Mouse (Mus musculus) cerebellum, postnatal 36 days (tissue): Measurements from ENCODE around the gene Naip1.
A peak's percentile ranks its signal among the peaks of the same experiment; 100 is the strongest.
"Not testable (repeated sequence)": the region's sequence is repeated elsewhere in the genome, so short reads cannot be mapped to it uniquely, and the experiment has no call there.

Experiments
- DNase-seq, 2 experiments: peaks; one replicate each; pipeline ENCODE4 v3.0.0; 2021 to 2022; ENCODE audit warnings: mixed read lengths in 2 of 2

Naip1 gene

DNA sequence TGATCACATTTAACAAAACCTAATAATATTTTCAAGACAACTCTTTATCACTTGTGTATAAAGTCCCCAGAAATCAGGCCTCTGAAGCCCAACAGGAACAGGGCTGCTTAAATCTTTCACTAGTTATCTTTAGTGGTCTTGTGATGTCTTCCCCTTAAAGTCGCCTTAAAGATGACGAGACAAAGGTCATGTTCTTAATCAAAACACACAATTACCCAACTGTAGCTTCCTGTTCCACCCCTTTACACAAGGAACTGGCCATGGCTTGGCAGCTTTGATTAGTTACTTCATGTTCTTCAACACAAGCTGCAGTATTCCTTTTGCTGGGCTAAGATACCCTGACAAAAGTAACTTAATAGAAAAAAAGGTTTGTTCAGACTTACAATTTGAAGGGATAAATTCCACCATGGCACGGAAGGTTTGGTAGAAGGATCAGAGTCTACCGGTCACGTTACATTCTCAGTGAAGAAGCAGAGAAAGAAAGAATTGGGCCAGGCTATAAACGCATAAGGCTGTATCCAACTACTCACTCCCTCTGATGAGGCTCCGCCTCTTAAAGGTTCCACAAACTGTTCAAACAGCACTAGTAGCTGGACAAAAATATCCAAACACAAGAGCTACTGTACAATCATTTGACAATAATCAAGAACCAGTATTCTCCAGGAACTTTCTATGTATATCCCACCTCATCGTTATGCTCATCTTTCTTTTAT, at the start of gene Naip1:
Naip1 (minus strand) TSS at position 455 of the 713 bp plus-strand sequence.
- not testable (repeated sequence) for DNase-seq

- DNase-seq = not testable (repeated sequence)
Measured at GRCm38 (mm10) chr13:100499625-100500024, 47.0 kb upstream of the Naip1 start.

DNA sequence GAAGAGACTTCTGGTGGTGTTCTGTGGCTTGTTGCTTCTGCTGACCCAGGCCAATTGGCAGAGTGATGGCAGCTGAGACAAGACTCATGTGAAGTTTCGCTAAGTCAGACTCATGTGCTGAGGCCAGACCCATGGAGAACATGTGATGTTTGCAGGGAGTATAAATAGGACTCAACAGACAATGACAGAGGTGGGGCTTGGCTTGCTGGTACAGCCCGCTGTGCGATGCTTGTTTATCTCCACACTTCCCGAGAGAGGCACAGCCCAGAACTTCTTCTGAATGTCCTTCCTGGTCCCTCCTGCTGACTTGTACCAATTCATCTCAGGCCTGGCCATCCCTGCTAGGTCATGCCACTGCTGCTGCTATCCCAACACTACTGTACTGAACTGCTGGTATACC, 42.7 kb upstream of the Naip1 start:
- no peak for DNase-seq

DNA sequence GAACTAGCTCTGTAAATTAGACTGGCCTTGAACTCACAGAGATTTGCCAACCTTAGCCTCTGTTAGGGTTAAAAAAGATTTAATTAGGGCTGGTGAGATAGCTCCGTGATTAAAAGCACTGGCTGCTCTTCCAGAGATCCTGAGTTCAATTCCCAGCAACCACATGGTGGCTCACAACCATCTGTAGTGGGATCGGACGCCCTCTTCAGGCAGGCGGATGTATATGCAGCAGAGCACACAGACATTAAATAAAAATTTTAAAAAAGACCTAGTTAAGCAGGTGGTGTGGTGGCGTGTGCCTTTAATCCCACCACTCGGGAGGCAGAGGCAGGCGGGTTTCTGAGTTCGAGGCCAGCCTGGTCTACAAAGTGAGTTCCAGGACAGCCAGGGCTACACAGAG, 41.7 kb upstream of the Naip1 start:
- DNase-seq = not testable (repeated sequence)

DNA sequence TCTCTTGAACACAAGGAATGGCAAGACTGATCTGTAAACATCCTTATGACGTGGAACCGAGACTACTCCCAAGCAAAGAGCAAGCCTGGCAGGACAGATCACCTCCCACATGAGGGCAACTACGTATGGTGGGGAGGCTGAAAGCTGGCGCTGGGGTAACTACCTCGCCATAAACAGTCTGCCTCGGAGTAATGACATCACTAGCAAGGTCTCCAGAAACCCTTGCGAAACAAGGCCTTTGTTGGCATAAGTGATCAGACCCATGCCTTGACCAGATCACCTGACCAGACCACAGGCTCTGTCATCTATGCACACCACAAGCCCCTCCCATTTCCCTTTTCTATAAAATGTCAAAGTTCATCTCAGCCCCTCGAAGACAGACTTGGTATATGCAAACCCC, 40.6 kb upstream of the Naip1 start:
- no peak for DNase-seq

- peak; percentile 84 to 91 for DNase-seq
Measured at GRCm38 (mm10) chr13:100492061-100492787, 39.6 kb upstream of the Naip1 start, which contains the start of gene Gtf2h2. Gene Gtf2h2 (minus strand): TSS chr13:100492579.

DNA sequence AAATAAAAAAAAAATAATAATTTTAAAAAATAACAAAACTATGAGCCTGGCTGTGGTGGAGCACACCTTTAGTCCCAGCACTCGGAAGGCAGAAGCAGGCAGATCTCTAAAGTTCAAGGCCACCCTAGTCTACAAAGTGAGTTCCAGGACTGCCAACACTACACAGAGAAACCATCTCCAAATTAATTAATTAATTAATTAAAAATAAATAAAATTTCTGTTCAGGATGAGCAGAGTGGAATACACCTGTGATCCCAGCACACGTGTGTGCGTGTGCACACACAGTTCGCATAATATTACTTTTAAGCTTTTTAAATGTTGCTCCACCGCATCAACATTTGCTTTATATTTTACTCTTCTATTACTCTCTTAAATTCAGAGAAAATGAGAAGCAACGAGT, 39.0 kb upstream of the Naip1 start:
- DNase-seq = no peak

GRCm38 (mm10) chr13:100490424-100490823, 37.8 kb upstream of the Naip1 start:
- no peak for DNase-seq

- DNase-seq = no peak
Measured at GRCm38 (mm10) chr13:100483610-100484009, 30.9 kb upstream of the Naip1 start.

- DNase-seq = no peak
Measured at GRCm38 (mm10) chr13:100463527-100464222, 11.0 kb upstream of the Naip1 start.

GRCm38 (mm10) chr13:100461336-100461735, 8.7 kb upstream of the Naip1 start:
- DNase-seq = no peak

DNA sequence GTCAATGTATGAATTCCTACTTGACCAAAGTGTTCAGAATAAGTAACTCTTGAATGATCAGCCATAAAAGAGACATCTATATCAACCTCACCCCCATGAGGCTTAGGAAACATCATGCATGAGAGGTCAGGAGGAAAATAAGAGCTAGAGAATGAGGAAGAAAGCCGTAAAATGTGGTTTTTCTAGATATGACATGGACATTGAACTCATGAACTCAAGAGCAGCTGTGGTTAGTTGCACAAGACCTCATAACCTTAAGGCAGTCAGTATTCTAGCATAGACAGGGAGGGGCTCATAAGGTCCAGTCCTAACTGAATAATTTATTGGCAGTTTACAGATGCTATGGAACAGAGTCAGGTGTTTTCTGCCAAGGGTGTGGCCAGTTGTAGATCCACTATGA, 3.2 kb downstream of the Naip1 start:
- no peak for DNase-seq

DNA sequence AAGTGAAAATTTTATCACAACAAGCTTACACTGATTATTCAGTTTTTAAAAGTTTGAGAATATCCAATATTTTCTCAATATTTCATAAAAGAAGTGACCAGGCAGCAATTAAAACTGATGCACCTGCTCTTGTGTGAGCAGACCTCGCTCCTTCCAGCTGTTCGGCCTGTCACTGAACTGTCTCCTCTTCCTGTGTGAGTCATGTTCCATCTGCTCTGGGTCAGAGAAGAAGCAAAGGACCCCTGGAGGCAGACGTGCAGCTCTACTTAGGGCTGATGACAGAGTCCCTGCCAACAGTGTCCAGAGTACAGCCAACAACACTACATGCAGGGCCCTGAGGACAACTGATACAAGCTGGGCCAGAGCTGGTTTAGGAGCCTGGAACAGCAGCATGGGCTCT, 12.6 kb downstream of the Naip1 start:
- no peak for DNase-seq

DNA sequence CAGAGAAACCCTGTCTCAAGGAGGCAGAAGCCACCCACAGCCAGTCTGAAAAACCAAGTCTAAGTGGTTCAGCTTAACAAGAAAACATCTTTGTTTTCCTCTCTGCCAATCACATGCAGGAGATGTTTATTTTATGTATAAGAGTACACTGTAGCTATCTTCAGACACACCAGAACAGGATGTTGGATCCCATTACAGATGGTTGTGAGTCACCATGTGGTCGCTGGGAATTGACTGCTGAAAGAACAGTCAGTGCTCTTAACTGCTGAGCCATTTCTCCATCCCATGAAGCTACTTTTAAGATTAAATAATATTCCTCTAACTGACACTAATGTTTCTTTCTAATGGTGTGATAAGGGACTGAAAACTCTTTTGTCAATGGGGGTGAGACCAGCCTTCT, 14.0 kb downstream of the Naip1 start:
- no peak for DNase-seq

- no peak for DNase-seq
Measured at GRCm38 (mm10) chr13:100437322-100437825, 15.3 kb downstream of the Naip1 start.

DNA sequence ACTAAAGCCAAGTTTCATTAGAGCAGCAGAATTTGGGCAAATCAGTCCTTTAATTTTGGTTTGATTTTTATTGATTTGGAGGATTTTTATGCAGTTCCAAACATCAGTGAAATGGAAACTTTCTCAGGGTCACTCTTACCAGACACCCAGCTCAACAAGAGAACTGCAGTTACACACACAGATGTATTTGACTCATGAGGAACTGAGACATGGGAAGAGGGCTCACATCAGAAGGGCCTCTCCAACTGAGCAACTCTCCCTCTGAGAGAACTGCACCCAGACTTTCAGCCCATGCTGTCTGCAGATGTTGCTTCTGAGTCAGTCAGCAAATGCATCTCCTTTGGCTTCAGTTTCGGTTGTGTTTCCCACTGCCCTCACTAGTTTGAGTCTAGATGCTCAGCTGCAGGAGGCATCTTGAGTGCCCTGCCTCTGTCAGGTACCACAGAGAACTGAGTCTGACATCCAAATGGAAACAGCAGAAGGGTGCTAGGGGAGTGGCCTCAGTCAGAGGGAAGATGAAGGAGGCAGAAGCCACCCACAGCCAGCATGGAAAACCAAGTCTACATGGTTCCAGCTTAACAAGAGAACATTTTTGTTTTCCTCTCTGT, 16.0 kb downstream of the Naip1 start:
- not testable (repeated sequence) for DNase-seq

DNA sequence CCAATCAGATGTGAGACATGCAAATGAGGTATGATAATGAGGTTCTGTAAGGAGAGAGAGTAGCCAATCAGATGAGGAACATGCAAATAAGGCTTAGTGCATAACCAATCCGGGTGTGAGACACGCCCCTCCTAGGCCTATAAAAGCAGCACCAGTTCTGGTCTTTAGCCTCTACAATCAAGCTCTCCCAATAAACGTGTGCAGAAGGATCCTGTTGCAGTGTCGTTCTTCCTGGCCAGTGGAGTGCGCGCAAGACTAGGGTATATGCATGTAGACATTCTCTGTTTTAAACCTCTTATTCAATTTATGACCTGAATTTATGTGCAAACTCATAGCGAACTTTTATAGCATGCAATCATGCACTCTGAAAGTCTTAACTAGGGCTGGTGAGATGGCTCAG, 32.7 kb downstream of the Naip1 start:
- DNase-seq = not testable (repeated sequence)

DNA sequence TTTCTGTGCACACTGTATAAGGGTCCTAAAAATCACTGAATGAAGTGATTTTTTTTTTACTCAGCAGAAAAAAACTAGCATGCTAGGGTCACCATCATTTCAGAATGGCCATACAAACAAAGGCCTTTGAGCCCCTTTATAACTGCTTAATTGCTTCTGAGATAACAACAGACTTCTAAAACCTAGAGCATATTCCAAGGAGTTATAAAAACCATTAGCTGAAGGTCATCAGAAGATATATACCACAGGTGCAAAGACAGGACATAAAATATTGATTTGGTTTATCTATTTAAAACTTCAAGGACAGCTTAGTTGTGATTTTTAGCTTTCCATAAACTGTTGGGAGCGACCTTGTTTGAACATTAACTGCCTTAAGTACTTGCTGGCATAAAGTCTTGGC, 38.2 kb downstream of the Naip1 start:
- DNase-seq = no peak

DNA sequence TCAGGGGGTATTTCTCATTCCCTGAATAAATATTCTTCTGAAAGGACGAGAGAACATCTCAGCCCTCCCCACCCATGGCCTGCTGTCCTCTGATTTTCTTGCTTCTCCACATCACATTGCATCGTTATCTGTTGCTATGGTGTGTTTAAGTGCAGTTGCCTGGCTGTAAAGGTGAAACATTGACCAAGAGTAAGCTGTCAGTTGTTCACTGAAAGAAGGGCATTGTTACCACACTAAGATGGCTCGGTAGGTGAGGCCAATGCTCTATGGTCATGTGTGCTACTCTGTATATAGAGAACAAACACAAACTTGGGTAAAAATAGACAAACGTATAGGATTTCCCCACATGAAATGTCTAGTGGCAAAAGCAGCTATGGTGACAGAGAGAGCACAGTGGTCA, 42.8 kb downstream of the Naip1 start:
- no peak for DNase-seq

DNA sequence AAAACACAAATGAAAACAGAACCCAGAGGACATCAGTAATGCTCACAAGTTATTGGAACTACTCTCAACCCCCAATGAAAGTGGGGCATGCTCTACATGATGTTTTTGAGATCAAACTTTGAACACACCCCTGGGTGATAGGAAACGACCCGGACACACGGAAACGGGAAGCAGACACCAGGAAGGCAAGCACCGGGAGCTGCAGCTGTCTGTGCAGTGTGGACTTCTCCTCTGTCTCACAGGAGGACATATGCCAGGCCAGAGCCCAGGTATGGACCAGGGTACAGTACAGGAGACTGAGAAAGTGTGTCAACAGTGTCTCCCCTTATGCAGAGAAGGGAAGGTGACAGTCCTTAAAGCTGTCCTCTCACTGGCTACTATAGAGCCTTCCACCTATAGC, 43.5 kb downstream of the Naip1 start:
- DNase-seq = no peak

DNA sequence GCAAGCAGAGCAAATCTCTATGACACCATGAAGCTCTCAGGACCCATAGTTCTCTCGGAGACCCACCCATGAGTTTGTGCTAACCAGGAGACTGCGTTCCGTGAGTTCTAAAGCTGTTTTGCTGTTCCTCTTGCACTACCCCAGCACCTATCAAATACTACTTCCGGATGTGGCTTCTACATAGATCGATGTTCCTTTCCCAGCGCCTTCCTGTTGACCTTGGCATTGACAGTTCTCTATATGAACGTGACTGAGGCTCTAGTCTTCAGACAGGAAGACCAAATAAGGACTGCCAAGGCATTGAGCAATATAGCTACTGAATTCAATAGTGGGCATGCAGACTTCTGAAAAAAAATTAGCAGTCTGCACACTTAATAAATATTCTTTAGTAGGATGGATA, 44.4 kb downstream of the Naip1 start:
- no peak for DNase-seq

- not testable (repeated sequence) for DNase-seq
Measured at GRCm38 (mm10) chr13:100402930-100403637, 49.6 kb downstream of the Naip1 start.
